Mouse (Mus musculus): ENCODE measurements at regions not wholly inside any gene's neighbourhood (a gene's known extent, or its start where the extent isn't known, plus 50 kb on each side); places are given as distances from the start of the nearest gene placed in this dataset.
"Not testable (repeated sequence)": the region's sequence is repeated elsewhere in the genome, so short reads cannot be mapped to it uniquely, and the experiment has no call there.

DNA sequence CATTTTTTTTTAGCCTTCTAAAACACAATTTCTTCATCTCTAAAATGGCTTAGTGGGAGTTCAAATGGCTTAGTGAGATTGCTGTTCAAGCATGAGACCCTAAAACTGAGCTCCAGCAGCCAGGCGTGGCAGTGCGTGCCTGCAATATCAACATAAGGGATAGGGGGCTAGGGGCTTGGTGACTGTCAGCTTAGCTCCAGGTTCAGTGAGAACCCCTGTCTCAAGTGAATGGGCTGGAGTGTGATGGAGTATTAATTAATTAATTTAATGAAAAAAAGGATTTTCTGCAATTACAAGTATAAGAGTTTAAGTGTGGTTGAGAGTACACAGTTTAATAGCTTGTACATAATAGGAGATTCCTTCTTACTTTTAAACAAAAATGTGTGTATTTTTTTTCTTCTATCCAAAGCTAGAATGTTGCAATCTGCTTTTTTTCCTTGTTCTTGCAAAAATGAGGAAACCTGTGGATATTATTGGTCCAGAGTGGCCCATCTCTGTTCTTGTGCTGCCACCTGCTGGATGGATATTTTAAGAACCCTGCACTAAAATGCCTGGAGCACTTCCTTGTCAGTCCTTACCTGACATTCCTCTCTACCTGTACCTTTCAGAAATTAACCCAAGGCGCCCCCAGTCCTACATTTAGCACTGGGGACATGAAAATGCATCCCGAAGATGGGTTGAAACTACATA lies 54.0 kb upstream of the Usp47 start:
- peak; percentile 79 for DNase-seq (ENCODE audit: low spot score)

GRCm38 (mm10) chr7:111968261-111968660 lies 55.0 kb upstream of the Usp47 start:
- DNase-seq (ENCODE audit: low spot score): no peak

DNA sequence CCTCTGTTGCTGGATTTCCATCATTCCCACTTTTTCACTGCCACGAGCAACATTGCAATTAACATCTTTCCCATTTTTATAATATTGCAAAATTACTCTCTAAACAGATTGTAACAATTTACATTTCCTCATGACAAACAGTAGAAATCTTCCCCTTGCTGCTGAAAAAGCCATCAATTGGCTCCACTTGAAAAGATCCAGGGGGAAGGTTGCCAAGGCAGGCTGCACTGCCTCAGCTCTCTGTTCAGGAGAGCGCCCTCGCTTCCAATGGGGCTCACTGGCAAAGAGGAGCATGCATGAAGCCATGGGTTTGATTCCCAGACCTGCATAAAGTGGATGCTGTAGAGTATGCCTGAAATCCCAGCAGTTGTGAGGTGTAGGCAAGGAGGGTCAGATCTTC lies 56.6 kb upstream of the Usp47 start:
- DNase-seq (ENCODE audit: low spot score): no peak

DNA sequence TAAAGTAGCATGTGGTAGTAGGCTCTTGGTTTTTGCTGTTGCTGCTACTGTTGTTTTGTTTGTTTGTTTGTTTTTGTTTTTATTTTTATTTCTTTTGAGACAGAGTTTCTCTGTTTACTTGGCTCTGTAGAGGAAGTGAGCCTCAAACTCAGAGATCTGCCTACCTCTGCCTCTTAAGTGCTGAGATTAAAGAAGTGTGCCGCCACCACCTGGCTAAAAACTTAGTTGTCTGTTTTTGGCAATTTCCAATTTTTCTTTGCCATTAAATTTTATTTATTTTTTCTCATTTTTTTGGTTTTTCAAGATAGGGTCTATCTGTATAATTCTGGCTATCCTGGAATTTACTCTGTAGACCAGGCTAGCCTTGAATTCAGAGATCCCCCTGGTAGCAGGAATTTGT lies 59.3 kb upstream of the Usp47 start:
- DNase-seq (ENCODE audit: low spot score): no peak

- DNase-seq (ENCODE audit: low spot score): no peak
These were observed 63.3 kb upstream of the Usp47 start for GRCm38 (mm10) chr7:111959977-111960376.

GRCm38 (mm10) chr7:111956671-111957070 lies 66.6 kb upstream of the Usp47 start:
- no peak for DNase-seq (ENCODE audit: low spot score)

- DNase-seq (ENCODE audit: low spot score): no peak
These were observed 83.7 kb upstream of the Usp47 start for GRCm38 (mm10) chr7:111939631-111940030.

DNA sequence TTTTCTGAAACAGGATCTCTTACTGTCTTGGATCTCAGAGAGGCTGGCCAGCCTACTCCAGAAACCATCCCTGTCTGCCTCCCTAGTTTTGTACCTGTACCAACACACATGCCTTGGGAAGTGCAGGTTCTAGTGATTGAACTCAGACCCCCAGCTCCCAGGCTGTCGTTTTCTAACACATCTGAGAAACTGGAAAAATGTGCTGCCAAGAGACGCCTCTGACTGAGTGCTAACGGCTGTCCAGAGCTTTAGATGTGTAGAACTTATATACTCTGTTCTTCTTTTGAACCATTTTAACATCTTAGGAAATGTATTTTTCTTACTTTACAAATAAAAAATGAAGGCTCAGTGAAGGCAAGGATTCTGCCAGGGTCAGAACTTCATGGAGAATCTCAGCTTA lies 85.8 kb upstream of the Usp47 start:
- no peak for DNase-seq (ENCODE audit: low spot score)

- DNase-seq (ENCODE audit: low spot score): no peak
These were observed 86.2 kb upstream of the Usp47 start for GRCm38 (mm10) chr7:111937102-111937501.

- peak; percentile 31 for DNase-seq (ENCODE audit: low spot score)
These were observed 90.6 kb upstream of the Usp47 start for GRCm38 (mm10) chr7:111932725-111933124.

DNA sequence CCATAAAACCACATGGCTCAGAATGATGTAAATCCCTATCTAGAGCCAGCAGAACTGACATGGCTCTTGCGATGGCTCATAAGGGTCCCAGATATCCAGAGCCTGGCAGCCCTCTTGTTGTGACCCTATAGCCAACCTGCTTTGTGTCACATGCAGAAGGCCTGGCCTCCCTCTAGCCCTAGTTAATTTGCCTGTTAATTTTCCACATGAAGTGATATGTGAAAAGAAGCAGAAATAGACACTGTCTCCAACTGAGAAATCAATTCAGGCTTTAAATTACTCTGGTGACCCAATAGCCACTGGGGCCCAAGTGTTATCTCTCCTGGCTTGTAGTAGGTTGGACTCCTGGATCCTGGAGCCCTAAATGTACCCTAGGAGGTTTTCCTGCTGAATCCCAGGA lies 103.3 kb upstream of the Usp47 start:
- no peak for DNase-seq (ENCODE audit: low spot score)

- no peak for DNase-seq (ENCODE audit: low spot score)
These were observed 119.5 kb upstream of the Usp47 start for GRCm38 (mm10) chr7:111903741-111904231.

GRCm38 (mm10) chr7:111897016-111897415 lies 117.2 kb upstream of the Galnt18 start:
- no peak for DNase-seq (ENCODE audit: low spot score)

DNA sequence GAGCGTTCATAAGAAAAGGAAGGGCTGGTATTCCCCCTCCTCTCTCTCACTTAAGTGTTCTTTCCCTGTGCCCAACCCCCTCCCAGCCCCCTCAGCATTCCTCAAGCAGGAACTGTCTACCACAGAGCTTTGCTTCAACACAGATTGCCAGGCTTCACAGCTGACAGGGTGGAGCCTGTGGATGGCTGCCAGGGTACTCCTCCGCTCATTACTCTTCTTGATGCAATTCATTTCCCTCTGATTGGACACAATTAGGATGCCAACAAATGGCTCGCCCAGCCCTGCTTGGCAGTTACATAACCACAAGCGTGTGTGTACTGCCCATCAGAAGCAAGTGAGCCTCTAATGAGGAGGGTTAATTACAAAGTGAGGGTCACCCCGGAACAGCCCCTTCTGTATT lies 116.5 kb upstream of the Galnt18 start:
- DNase-seq (ENCODE audit: low spot score): peak; percentile 37

- no peak for DNase-seq (ENCODE audit: low spot score)
These were observed 103.2 kb upstream of the Galnt18 start for GRCm38 (mm10) chr7:111882991-111883390.

- no peak for DNase-seq (ENCODE audit: low spot score)
These were observed 100.4 kb upstream of the Galnt18 start for GRCm38 (mm10) chr7:111880067-111880675.

DNA sequence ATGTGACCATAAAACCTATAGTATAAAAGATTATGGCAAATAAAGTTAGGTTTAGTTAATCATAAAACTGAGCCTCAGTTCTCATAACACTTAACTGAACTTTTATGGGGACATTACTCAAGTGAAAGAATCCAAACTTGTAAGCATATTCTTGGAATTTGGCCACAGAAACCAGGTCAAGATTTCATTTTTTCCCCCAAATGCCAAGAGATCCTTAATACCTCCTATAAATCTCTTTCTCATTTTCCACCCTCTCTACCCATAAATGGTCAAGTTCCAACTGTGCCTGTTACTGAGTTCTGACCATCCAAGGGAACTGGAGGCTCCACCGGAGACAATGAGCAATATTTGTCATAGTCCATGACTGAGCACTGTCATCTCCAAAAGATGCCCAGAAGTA lies 97.8 kb upstream of the Galnt18 start:
- DNase-seq (ENCODE audit: low spot score): no peak

DNA sequence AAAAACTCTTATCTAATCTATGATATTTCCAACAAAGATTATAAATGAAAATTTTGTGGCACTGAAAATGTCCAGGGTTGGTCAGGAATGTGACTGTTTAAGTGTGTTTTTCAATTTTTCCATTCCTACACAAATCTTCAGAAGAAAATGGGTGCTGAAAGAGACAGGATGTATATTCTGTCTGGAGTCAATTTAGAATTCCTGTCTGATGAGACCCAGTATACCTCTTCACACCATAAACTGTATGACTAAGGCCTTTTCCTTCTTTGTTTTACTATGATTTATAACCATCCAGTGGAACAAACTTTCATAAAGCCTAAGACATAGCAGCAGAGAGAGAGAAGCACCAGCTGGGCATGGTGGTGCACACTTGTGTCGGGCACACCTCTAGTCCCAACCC lies 96.2 kb upstream of the Galnt18 start:
- no peak for DNase-seq (ENCODE audit: low spot score)

GRCm38 (mm10) chr7:111869337-111869736 lies 89.6 kb upstream of the Galnt18 start:
- DNase-seq (ENCODE audit: low spot score): no peak

DNA sequence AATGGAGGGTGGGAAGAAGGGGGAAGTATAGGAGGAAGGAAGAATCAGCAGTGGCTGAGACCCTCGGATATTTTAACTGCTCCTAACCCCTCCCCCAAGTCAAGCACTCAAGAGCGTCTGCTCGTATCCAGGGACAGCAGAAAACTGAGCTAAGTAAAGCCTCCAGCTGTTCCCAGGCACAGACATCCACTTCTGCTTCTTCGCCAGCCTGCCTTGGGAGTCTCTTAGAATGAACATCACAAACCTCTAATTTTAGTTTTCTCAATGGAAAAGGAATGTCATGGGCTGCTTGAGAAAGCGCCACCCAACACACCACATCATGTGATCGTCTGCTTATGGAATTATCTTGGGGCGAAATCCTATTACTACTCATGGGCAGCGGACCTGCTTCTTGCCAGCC lies 83.3 kb upstream of the Galnt18 start:
- DNase-seq (ENCODE audit: low spot score): no peak

- not testable (repeated sequence) for DNase-seq (ENCODE audit: low spot score)
These were observed 78.5 kb upstream of the Galnt18 start for GRCm38 (mm10) chr7:111858291-111858690.

DNA sequence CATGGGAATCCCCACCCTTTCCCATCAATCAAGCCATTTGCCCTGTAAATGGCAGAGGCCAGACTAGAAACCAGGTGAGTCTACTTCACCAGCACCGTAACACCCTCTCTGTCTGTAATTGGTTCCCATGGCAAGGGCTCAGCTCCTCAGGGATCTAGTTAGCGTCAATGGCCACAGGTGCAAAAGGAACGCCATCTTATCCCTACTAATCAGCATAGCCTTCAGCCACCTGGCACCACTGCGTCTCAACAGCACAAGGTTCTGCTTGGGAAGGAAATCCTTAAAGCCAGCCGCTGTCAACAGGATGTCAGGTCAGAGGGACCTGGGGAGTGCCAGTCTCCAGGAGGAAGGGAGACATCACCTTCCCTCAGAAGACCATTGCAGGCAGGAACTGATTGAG lies 77.2 kb upstream of the Galnt18 start:
- DNase-seq (ENCODE audit: low spot score): no peak

DNA sequence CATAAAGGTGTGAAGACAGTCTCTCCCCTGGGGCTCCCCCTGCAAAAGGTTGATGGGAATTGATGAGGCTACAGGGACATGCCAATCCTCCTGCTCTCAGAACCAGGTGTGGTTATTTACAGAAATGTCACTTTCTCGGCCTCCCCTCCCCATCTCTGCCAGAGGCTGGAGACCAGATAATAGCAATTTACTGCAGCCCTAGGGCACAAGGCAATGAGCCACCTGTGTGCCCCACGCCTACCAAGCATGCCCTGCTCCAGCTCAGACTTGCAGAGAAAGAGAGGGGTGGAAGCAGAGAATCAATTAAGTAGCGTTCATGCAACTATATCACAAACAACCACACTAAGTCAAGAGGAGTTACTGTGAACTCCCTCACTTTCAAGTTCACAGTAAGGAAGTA lies 75.5 kb upstream of the Galnt18 start:
- no peak for DNase-seq (ENCODE audit: low spot score)

DNA sequence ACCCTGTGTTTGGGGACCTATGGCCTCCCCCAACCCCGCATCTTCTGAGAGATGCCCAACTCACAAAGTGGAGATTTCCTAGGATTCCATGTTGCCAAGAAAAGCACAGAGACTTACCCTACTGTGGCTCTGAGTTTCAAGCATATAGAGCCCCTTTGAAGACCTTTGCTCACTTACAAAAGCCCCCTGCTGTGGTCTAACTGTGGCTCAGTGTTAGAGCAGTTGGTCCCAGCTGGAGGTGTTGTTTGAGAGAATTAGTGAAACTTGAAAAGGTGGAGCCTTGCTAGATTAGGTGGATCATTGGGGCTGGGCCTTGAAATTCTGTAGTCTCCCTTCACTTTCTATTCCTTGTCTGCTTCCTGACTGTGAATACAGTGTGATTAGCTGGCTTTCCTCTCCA lies 66.6 kb upstream of the Galnt18 start:
- DNase-seq (ENCODE audit: low spot score): no peak

Measured in heart, adult 8-10 months (tissue).